Mouse (Mus musculus): ENCODE measurements around the gene Pik3ca.

GRCm38 (mm10) chr3:32428921-32429320 lies 31.4 kb downstream of the Pik3ca start:
- TF ChIP-seq CTCF (IDR thresholded peaks at IDR 0.05; ENCODE audit: low read depth): no peak
- no peak for TF ChIP-seq EP300 (IDR thresholded peaks at IDR 0.05; ENCODE audit: low read depth)
